Mouse (Mus musculus): ENCODE measurements around the gene Kifc5b. TPM values are rescaled to one million over a fixed set of nuclear protein-coding genes. Genes with fewer than 3 reads are reported as not detected.

The Kifc5b gene
- polyA plus RNA-seq, 1 experiment, result 26.0 TPM

DNA sequence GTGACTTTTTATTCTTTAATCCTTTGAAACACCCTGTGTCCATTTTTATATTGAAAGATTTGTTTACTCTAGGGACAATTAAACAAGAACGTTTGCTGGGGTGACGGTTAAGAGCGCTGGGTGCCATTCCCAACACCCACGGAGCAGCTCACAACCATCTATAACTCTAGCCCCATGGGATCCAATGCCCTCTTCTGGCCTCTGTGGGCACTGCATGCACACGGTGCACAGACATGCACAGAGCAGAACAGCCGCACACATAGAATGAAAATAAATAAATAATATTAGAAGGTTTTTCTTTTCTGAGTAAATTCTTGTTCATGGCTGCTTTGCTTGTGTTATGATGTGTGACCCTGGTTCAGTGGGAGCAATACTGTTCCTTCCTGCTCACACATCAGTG, 37.7 kb upstream of the Kifc5b start:
- H3K36me3 ChIP-seq (ENCODE audit: control insufficient read depth, insufficient read depth, low read length), result no peaks in the 10 kb centered on the region
- H3K4me3 ChIP-seq (ENCODE audit: control insufficient read depth, insufficient read depth, low read length), result no peak overlapping the region
- H3K27ac ChIP-seq (ENCODE audit: control insufficient read depth, insufficient read depth, low read length), result no peak overlapping the region
- TF ChIP-seq CTCF (IDR thresholded peaks at IDR 0.05; ENCODE audit: borderline replicate concordance, control insufficient read depth, extremely low read depth, insufficient read depth, low read length, poor library complexity) (no peak), POLR2A (IDR thresholded peaks at IDR 0.05; ENCODE audit: control insufficient read depth, extremely low read depth, insufficient read depth, low read length, poor library complexity) (no peak)
- no peaks in the 10 kb centered on the region for H3K4me1 ChIP-seq (replicated peaks; ENCODE audit: control insufficient read depth, insufficient read depth, low read length)
- H3K27me3 ChIP-seq (ENCODE audit: control insufficient read depth, insufficient read depth, low read length), result no peaks in the 10 kb centered on the region
- WGBS, result 98% methylated on average over 6 of the region's 6 CpGs
- no peak for DNase-seq

GRCm38 (mm10) chr17:26882706-26883105, 34.2 kb upstream of the Kifc5b start:
- Histone ChIP-seq H3K4me3 (ENCODE audit: control insufficient read depth, insufficient read depth, low read length) (no peak overlapping the region), H3K36me3 (ENCODE audit: control insufficient read depth, insufficient read depth, low read length) (no peaks in the 10 kb centered on the region), H3K27me3 (ENCODE audit: control insufficient read depth, insufficient read depth, low read length) (no peaks in the 10 kb centered on the region), H3K4me1 (replicated peaks; ENCODE audit: control insufficient read depth, insufficient read depth, low read length) (peaks cover 7% of the 10 kb centered on the region), H3K27ac (ENCODE audit: control insufficient read depth, insufficient read depth, low read length) (no peak overlapping the region)
- TF ChIP-seq CTCF (IDR thresholded peaks at IDR 0.05; ENCODE audit: borderline replicate concordance, control insufficient read depth, extremely low read depth, insufficient read depth, low read length, poor library complexity) (no peak), POLR2A (IDR thresholded peaks at IDR 0.05; ENCODE audit: control insufficient read depth, extremely low read depth, insufficient read depth, low read length, poor library complexity) (no peak)
- no peak for DNase-seq
- WGBS, result 96% methylated on average over 1 of the region's 1 CpGs

DNA sequence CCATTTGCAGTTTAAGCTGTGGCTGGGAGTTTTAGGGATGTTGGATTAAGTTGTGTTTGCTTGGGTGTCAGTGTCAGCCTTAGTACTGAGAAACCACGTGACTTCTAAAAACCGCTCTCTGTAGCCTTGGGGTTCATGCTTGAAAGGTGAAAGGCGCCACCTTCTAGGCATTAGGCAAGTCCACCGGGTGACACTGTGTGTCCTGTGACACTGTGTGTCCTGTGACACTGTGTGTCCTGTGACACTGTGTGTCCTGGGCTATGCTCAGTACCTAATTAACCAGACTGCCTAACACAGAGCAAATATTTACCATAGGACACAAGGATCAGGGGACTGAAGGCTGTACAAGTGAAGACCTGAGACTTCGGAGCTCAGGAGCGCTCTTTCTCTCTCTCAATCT, 33.3 kb upstream of the Kifc5b start:
- Histone ChIP-seq H3K4me1 (replicated peaks; ENCODE audit: control insufficient read depth, insufficient read depth, low read length) (peaks cover 7% of the 10 kb centered on the region), H3K27ac (ENCODE audit: control insufficient read depth, insufficient read depth, low read length) (no peak overlapping the region), H3K27me3 (ENCODE audit: control insufficient read depth, insufficient read depth, low read length) (no peaks in the 10 kb centered on the region), H3K4me3 (ENCODE audit: control insufficient read depth, insufficient read depth, low read length) (no peak overlapping the region), H3K36me3 (ENCODE audit: control insufficient read depth, insufficient read depth, low read length) (no peaks in the 10 kb centered on the region)
- WGBS, result 93% methylated on average over 6 of the region's 6 CpGs
- TF ChIP-seq POLR2A (IDR thresholded peaks at IDR 0.05; ENCODE audit: control insufficient read depth, extremely low read depth, insufficient read depth, low read length, poor library complexity) (no peak), CTCF (IDR thresholded peaks at IDR 0.05; ENCODE audit: borderline replicate concordance, control insufficient read depth, extremely low read depth, insufficient read depth, low read length, poor library complexity) (no peak)
- no peak for DNase-seq

- 10% methylated on average over 25 of the region's 25 CpGs for WGBS
These were observed 31.6 kb upstream of the Kifc5b start for GRCm38 (mm10) chr17:26884995-26885926.

GRCm38 (mm10) chr17:26886047-26886749, 30.7 kb upstream of the Kifc5b start:
- peak; percentile 80 for DNase-seq
- Histone ChIP-seq H3K4me1 (replicated peaks; ENCODE audit: control insufficient read depth, insufficient read depth, low read length) (peaks cover 7% of the 10 kb centered on the region), H3K36me3 (ENCODE audit: control insufficient read depth, insufficient read depth, low read length) (no peaks in the 10 kb centered on the region), H3K27ac (ENCODE audit: control insufficient read depth, insufficient read depth, low read length) (no peak overlapping the region), H3K27me3 (ENCODE audit: control insufficient read depth, insufficient read depth, low read length) (no peaks in the 10 kb centered on the region), H3K4me3 (ENCODE audit: control insufficient read depth, insufficient read depth, low read length) (peak overlapping the region; percentile 40)
- TF ChIP-seq CTCF (IDR thresholded peaks at IDR 0.05; ENCODE audit: borderline replicate concordance, control insufficient read depth, extremely low read depth, insufficient read depth, low read length, poor library complexity) (peak; percentile 98), POLR2A (IDR thresholded peaks at IDR 0.05; ENCODE audit: control insufficient read depth, extremely low read depth, insufficient read depth, low read length, poor library complexity) (no peak)
- WGBS, result 5% methylated on average over 30 of the region's 30 CpGs

More at GRCm38 (mm10) chr17:26884995-26885926, 31.6 kb upstream of the Kifc5b start:
- Histone ChIP-seq H3K4me1 (replicated peaks; ENCODE audit: control insufficient read depth, insufficient read depth, low read length) (peaks cover 7% of the 10 kb centered on the region), H3K27ac (ENCODE audit: control insufficient read depth, insufficient read depth, low read length) (no peak overlapping the region), H3K4me3 (ENCODE audit: control insufficient read depth, insufficient read depth, low read length) (peak overlapping the region; percentile 3), H3K36me3 (ENCODE audit: control insufficient read depth, insufficient read depth, low read length) (no peaks in the 10 kb centered on the region), H3K27me3 (ENCODE audit: control insufficient read depth, insufficient read depth, low read length) (no peaks in the 10 kb centered on the region)
- peak; percentile 81 for DNase-seq
- no peak for TF ChIP-seq CTCF (IDR thresholded peaks at IDR 0.05; ENCODE audit: borderline replicate concordance, control insufficient read depth, extremely low read depth, insufficient read depth, low read length, poor library complexity)
- no peak for TF ChIP-seq POLR2A (IDR thresholded peaks at IDR 0.05; ENCODE audit: control insufficient read depth, extremely low read depth, insufficient read depth, low read length, poor library complexity)

DNA sequence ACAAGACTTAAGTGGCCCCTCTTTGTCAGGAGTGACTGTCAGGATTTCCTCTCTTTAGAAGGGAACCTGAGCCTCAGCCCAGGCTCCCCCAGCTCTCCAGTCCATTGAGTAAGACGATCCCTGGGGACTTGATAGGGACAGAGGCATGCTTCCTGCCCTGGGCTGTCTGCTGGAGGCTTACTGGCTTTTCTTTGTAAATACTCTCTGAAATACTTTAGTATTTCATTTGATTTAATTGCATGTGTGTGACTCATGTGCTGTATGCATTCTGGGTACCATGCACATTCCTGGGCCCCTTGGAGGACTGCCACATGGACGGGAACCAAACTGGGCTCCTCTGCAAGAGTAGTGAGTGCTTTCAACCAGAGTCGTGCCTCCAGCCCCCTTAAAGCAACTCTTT, 29.0 kb upstream of the Kifc5b start:
- no peak overlapping the region for H3K4me3 ChIP-seq (ENCODE audit: control insufficient read depth, insufficient read depth, low read length)
- H3K27ac ChIP-seq (ENCODE audit: control insufficient read depth, insufficient read depth, low read length), result no peak overlapping the region
- H3K4me1 ChIP-seq (replicated peaks; ENCODE audit: control insufficient read depth, insufficient read depth, low read length), result peaks cover 7% of the 10 kb centered on the region
- no peak for DNase-seq
- TF ChIP-seq CTCF (IDR thresholded peaks at IDR 0.05; ENCODE audit: borderline replicate concordance, control insufficient read depth, extremely low read depth, insufficient read depth, low read length, poor library complexity) (no peak), POLR2A (IDR thresholded peaks at IDR 0.05; ENCODE audit: control insufficient read depth, extremely low read depth, insufficient read depth, low read length, poor library complexity) (no peak)
- H3K27me3 ChIP-seq (ENCODE audit: control insufficient read depth, insufficient read depth, low read length), result no peaks in the 10 kb centered on the region
- WGBS, result 65% methylated on average over 3 of the region's 3 CpGs
- no peaks in the 10 kb centered on the region for H3K36me3 ChIP-seq (ENCODE audit: control insufficient read depth, insufficient read depth, low read length)
